Mouse (Mus musculus) heart, postnatal 0 days (tissue): ENCODE measurements around the gene Gata2.

Source experiments
- CTCF ChIP-seq: IDR thresholded peaks from 2 replicates; pipeline ENCODE4 v1.5.1; 2016; ENCODE audit warnings: antibody characterized with exemption, control low read depth, low read depth
- EP300 ChIP-seq: IDR thresholded peaks from 2 replicates; pipeline ENCODE4 v1.6.1; 2016; ENCODE audit warnings: antibody characterized with exemption, low read depth

- TF ChIP-seq CTCF = no peak
- TF ChIP-seq EP300 = no peak
Measured at GRCm38 (mm10) chr6:88205386-88205700, 11.7 kb downstream of the Gata2 start.
